In the genomic region with DNA sequence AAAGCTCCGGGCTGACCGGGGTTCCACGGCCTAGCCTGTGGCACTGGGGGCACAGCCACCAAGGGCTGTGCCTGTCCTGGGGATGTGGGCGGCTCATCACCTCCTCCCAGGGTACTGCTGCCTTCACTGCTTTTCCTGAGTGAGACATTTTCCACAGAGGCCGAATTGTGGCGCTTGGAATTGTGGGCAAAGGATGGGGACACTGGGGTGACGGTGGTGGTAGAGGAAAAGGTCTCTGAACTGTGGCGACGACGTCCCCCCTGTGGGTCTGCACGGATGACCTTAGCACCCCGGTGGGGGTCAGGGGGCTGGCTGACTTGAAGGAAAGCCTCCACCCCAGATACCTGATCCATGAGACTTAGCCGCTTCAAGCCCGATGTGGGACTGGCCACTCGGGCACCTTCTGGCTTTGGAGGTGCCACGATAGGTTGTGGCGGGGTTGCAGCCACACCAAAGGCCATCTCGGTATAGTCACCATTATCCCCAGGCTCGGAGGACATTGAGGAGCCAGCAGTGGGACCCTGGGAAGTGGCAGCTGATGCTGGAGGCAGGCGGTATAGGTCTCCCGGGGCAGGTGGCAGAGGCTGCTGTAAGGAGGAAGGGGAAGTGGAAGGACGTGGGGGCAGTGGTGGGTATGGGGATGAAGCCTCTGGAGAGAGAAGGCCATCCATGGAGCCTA, we compare ENCODE assay signal across 9 mouse cellular contexts. TPM values are rescaled to one million over a fixed set of nuclear protein-coding genes. Genes with fewer than 3 reads are reported as not detected.
DNase-seq lines count a peak whose midpoint lies in the region; ATAC-seq and TF ChIP-seq lines count a peak whose summit lies in the region.
"Had no signal": no experiment of that assay in that cellular context is flagged by ENCODE, and none has a peak within 500 bp of the region (broad histone marks: within the 10 kb centered on the region; RNA-seq: fewer than 3 reads in every experiment).

No protein-coding gene starts in this region.

- peak overlapping the region; percentile 3 for H3K4me3 ChIP-seq in lung, adult 2 months (replicated peaks; ENCODE audit: extremely low read depth, low read depth, low read length)
- H3K4me3 ChIP-seq in embryonic facial prominence, embryonic 10.5 days: peak overlapping the region; percentile 93
- peak overlapping the region; percentile 42 for H3K4me3 ChIP-seq in intestine, embryonic 14.5 days (ENCODE audit: low read depth, low read length)
- peak overlapping the region; percentile 88 for H3K4me3 ChIP-seq in neural tube, embryonic 12.5 days
- H3K4me3 ChIP-seq: myocyte had no signal

- peak overlapping the region; percentile 98 for H3K27ac ChIP-seq in embryonic facial prominence, embryonic 10.5 days (replicated peaks)
- H3K27ac ChIP-seq in intestine, embryonic 14.5 days (ENCODE audit: low read depth): no peak overlapping the region
- no peak overlapping the region for H3K27ac ChIP-seq in neural tube, embryonic 12.5 days

- H3K27me3 ChIP-seq in embryonic facial prominence, embryonic 10.5 days (replicated peaks; ENCODE audit: low read depth, poor library complexity, severe bottlenecking): 0 out of 2 replicates have a peak, but pooled peaks cover 5% of the 10 kb centered on the region
- no peaks in the 10 kb centered on the region for H3K27me3 ChIP-seq in intestine, embryonic 14.5 days (replicated peaks; ENCODE audit: control insufficient read depth, insufficient read depth, low read length)
- no peaks in the 10 kb centered on the region for H3K27me3 ChIP-seq in neural tube, embryonic 12.5 days (replicated peaks)

- peaks cover 16% of the 10 kb centered on the region; the same call in 1 of the 2 replicates for H3K4me1 ChIP-seq in lung, adult 2 months (ENCODE audit: control insufficient read depth, insufficient read depth, low read length)
- H3K4me1 ChIP-seq in embryonic facial prominence, embryonic 10.5 days: peaks cover 86% of the 10 kb centered on the region
- H3K4me1 ChIP-seq in intestine, embryonic 14.5 days (replicated peaks; ENCODE audit: control insufficient read depth, insufficient read depth, low read length): peaks cover 68% of the 10 kb centered on the region
- peaks cover 71% of the 10 kb centered on the region for H3K4me1 ChIP-seq in neural tube, embryonic 12.5 days

- ATAC-seq in intestine, embryonic 14.5 days (replicated peaks; ENCODE audit: low FRiP score, low TSS enrichment, low read depth): no peak
- ATAC-seq in neural tube, embryonic 12.5 days (ENCODE audit: low FRiP score, low read depth): no peak

- H3K9ac ChIP-seq in intestine, embryonic 14.5 days (ENCODE audit: low read length): peak overlapping the region; percentile 48
- H3K9ac ChIP-seq in neural tube, embryonic 12.5 days: peak overlapping the region; percentile 54

- TF ChIP-seq CTCF in lung, adult 2 months (IDR thresholded peaks at IDR 0.05; ENCODE audit: insufficient read depth, low read length): no peak

- TF ChIP-seq POLR2A in lung, adult 2 months (IDR thresholded peaks at IDR 0.05; ENCODE audit: borderline replicate concordance, extremely low read depth, low read depth, low read length): no peak

- H3K36me3 ChIP-seq in embryonic facial prominence, embryonic 10.5 days (replicated peaks): peaks cover 38% of the 10 kb centered on the region
- peaks cover 9% of the 10 kb centered on the region; the same call in 1 of the 2 replicates for H3K36me3 ChIP-seq in intestine, embryonic 14.5 days (ENCODE audit: control insufficient read depth, insufficient read depth, low read length)
- peaks cover 4% of the 10 kb centered on the region; the same call in 1 of the 2 replicates for H3K36me3 ChIP-seq in neural tube, embryonic 12.5 days

- no peak for DNase-seq in lung, adult 2 months
- DNase-seq in lung, postnatal 14 days: no peak
- no peak for DNase-seq in embryonic facial prominence, embryonic 10.5 days (ENCODE audit: low spot score)
- DNase-seq in intestine, embryonic 14.5 days (ENCODE audit: low spot score): no peak
- DNase-seq in layer of hippocampus, postnatal 10 days (ENCODE audit: low spot score in 2 of 2): no peak
- DNase-seq in adrenal gland, postnatal 10 days: no peak
- no peak for DNase-seq in embryo, embryonic 9.5 days (ENCODE audit: extremely low spot score)

- WGBS in lung, adult 2 months: 72% methylated on average over 22 of the region's 22 CpGs
- WGBS in embryonic facial prominence, embryonic 10.5 days: 73% methylated on average over 22 of the region's 22 CpGs
- WGBS in intestine, embryonic 14.5 days: 82% methylated on average over 22 of the region's 22 CpGs
- WGBS in neural tube, embryonic 12.5 days: 77% methylated on average over 22 of the region's 22 CpGs

- no peaks in the 10 kb centered on the region for H3K9me3 ChIP-seq in embryonic facial prominence, embryonic 10.5 days
- no peaks in the 10 kb centered on the region for H3K9me3 ChIP-seq in intestine, embryonic 14.5 days (ENCODE audit: control insufficient read depth, low read length)
- H3K9me3 ChIP-seq in neural tube, embryonic 12.5 days: no peaks in the 10 kb centered on the region

- H3K4me2 ChIP-seq in intestine, embryonic 14.5 days (ENCODE audit: low read length): peak overlapping the region; percentile 93
- H3K4me2 ChIP-seq in neural tube, embryonic 12.5 days (replicated peaks): peak overlapping the region; percentile 81

RNA-seq across cellular contexts. Expression of a gene that starts 3.3 kb away (rescaled TPM):
- polyA plus RNA-seq in lung, adult 2 months (2012; rRNA removed): 20.7 and 27.1 TPM in 2 replicates
- 7.9 and 8.1 TPM in 2 replicates for polyA plus RNA-seq in embryonic facial prominence, embryonic 10.5 days (2016; fragmentation: Nextera tagmentation; extraction: Ambion mirVana)
- polyA plus RNA-seq in intestine, embryonic 14.5 days (2014; fragmentation: Nextera tagmentation; extraction: Ambion mirVana): 4.5 and 5.5 TPM in 2 replicates
- polyA plus RNA-seq in neural tube, embryonic 12.5 days (2016; fragmentation: Nextera tagmentation; extraction: Ambion mirVana): 8.3 and 9.5 TPM in 2 replicates
- total RNA-seq in layer of hippocampus, postnatal 10 days (2021): 10 to 100 TPM; 44.9 to 54.0 TPM
- 10 to 100 TPM; 33.4 to 80.8 TPM for total RNA-seq in adrenal gland, postnatal 10 days (2021)

Comparison
In these comparisons a context has a peak if more than half of its experiments do, and no peak if none do; other contexts are left out.
1. H3K4me3 ChIP-seq: peak in every context shown above with its lines; median percentile 93 in embryonic facial prominence, embryonic 10.5 days; 88 in neural tube, embryonic 12.5 days; 42 in intestine, embryonic 14.5 days; 3 in lung, adult 2 months.